Mouse (Mus musculus) midbrain, embryonic 10.5 days (tissue): Measurements from ENCODE around the gene Gpc1. TPM values are rescaled to one million over a fixed set of nuclear protein-coding genes. Genes with fewer than 3 reads are reported as not detected.

Experiments
- DNase-seq: peaks from one replicate; pipeline ENCODE4 v3.0.0-alpha.2; 2017; ENCODE audit warnings: low spot score
- H3K27ac ChIP-seq: fragments of 300-500 bp; sonication (generic); replicated peaks from 2 replicates; pipeline ENCODE4 v1.5.1; 2016; ENCODE audit warnings: mild to moderate bottlenecking
- H3K27me3 ChIP-seq: fragments of 300-500 bp; sonication (generic); 2 replicates; pipeline ENCODE4 v1.6.1; 2016; ENCODE audit warnings: low read depth, mild to moderate bottlenecking; ENCODE audit not compliant: poor library complexity, severe bottlenecking
- H3K36me3 ChIP-seq: fragments of 300-500 bp; sonication (generic); 2 replicates; pipeline ENCODE4 v1.6.1; 2016; ENCODE audit warnings: mild to moderate bottlenecking, moderate library complexity
- H3K4me1 ChIP-seq: fragments of 300-500 bp; sonication (generic); 2 replicates; pipeline ENCODE4 v1.6.1; 2016
- H3K4me3 ChIP-seq: fragments of 300-500 bp; sonication (generic); 2 replicates; pipeline ENCODE4 v1.5.1; 2016; ENCODE audit warnings: mild to moderate bottlenecking, moderate library complexity
- H3K9me3 ChIP-seq: fragments of 300-500 bp; sonication (generic); replicated peaks from 2 replicates; pipeline ENCODE4 v1.6.1; 2016; ENCODE audit warnings: mild to moderate bottlenecking
- WGBS: fragments of 180-500 bp; shearing (Covaris S2); methylation state at CpG from one replicate; pipeline ENCODE4 v1.1.7; 2016; 5-methylcytosine and 5-hydroxymethylcytosine counted together
- polyA plus RNA-seq: library from polyadenylated mRNA; unstranded; fragments of >200 nt; fragmentation: Nextera tagmentation; extraction: Ambion mirVana; gene quantifications from 2 replicates; pipeline ENCODE4 v1.2.1, GENCODE M21; 2016

The Gpc1 gene
- polyA plus RNA-seq, 1 experiment from 2014 or later: 65.5 TPM

DNA sequence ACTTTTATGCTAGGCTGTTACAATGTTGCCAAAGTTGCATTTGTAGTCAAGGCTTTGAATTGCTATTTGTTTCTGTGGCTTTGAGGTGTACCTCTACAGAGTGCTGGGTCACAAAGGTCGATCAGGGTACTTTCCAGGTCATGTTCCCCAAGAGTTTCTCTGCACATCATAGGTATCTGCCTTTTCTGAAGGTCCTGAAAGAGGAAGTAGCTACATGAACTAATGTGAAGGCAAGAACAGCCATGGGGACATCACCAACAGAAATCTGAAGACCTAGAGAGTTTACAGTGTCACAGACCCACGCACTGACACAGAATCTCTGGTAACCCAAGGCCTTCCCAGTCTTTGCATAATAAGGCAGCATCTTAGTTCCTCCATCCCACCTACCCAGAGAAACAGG is 25.6 kb upstream of the Gpc1 start:
- H3K4me3 ChIP-seq: no peak overlapping the region
- H3K27me3 ChIP-seq: no peaks in the 10 kb centered on the region
- WGBS: 79% methylated on average over 2 of the region's 2 CpGs
- H3K4me1 ChIP-seq: no peaks in the 10 kb centered on the region
- peaks cover 9% of the 10 kb centered on the region for H3K9me3 ChIP-seq
- DNase-seq: no peak
- H3K27ac ChIP-seq: no peak overlapping the region
- no peaks in the 10 kb centered on the region for H3K36me3 ChIP-seq

DNA sequence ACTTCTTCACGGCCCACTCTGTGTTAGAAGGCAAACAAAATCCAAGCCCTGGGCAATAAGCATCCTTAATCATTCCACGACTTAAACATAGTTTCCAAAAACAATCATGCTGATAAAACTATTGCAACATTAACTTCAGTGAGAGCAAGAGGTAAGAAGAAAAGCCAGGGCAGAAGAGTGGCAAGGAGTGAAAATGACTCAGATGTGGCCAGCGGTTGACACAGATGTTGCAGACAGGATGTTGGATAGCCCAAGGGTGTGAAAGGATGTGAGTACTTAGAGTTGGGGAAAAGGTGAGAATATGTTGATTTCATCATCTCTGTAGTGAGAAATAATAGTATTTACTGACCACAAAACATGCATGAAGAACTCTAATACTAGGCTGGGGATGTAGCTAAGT is 24.7 kb upstream of the Gpc1 start:
- Histone ChIP-seq H3K36me3 (no peaks in the 10 kb centered on the region), H3K4me3 (no peak overlapping the region), H3K9me3 (peaks cover 9% of the 10 kb centered on the region), H3K4me1 (no peaks in the 10 kb centered on the region), H3K27me3 (no peaks in the 10 kb centered on the region), H3K27ac (no peak overlapping the region)
- no peak for DNase-seq
- 92% methylated on average over 3 of the region's 3 CpGs for WGBS

- Histone ChIP-seq H3K36me3 (no peaks in the 10 kb centered on the region), H3K4me3 (no peak overlapping the region), H3K4me1 (no peaks in the 10 kb centered on the region), H3K27ac (no peak overlapping the region), H3K27me3 (no peaks in the 10 kb centered on the region), H3K9me3 (peaks cover 9% of the 10 kb centered on the region)
- DNase-seq: no peak
- 80% methylated on average over 4 of the region's 4 CpGs for WGBS
Observed at GRCm38 (mm10) chr1:92809621-92810020, 21.8 kb upstream of the Gpc1 start.

GRCm38 (mm10) chr1:92814319-92814718 is 17.1 kb upstream of the Gpc1 start:
- Histone ChIP-seq H3K27ac (no peak overlapping the region), H3K9me3 (peaks cover 6% of the 10 kb centered on the region), H3K4me1 (peaks cover 4% of the 10 kb centered on the region; the same call in 1 of the 2 replicates), H3K36me3 (no peaks in the 10 kb centered on the region), H3K27me3 (no peaks in the 10 kb centered on the region), H3K4me3 (no peak overlapping the region)
- no peak for DNase-seq
- WGBS: 86% methylated on average over 5 of the region's 5 CpGs

GRCm38 (mm10) chr1:92815100-92815499 is 16.3 kb upstream of the Gpc1 start:
- Histone ChIP-seq H3K27ac (no peak overlapping the region), H3K4me1 (peaks cover 4% of the 10 kb centered on the region; the same call in 1 of the 2 replicates), H3K4me3 (no peak overlapping the region), H3K27me3 (no peaks in the 10 kb centered on the region), H3K9me3 (no peaks in the 10 kb centered on the region), H3K36me3 (no peaks in the 10 kb centered on the region)
- no peak for DNase-seq
- 73% methylated on average over 9 of the region's 9 CpGs for WGBS

DNA sequence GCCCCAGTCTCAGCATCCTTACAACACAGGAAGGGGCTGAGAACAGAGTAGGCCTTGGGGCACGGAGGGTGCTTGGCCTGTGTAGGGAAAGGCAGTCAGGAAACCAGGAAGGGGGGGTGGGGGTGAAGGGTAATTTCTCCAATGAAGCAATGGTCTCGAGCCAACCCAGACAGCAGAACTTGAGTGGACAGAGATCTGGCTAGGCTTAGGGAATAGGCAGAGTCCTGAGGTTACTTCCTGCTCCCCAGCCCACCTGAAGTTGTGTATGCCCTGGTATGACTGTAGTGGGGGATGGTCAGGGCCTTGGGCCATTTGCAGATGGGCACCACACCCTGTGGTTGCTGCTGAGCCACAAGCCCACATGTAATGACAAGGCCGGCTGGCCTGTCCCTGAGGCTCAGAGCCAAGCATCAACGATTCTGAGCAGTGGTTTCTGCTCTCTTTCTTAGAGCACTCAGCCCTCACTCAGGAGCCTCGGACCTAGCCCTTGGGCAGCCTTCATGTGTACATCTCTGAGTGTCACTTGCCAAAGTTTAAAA is 15.6 kb upstream of the Gpc1 start:
- no peak for DNase-seq
- Histone ChIP-seq H3K4me3 (no peak overlapping the region), H3K9me3 (no peaks in the 10 kb centered on the region), H3K4me1 (peaks cover 4% of the 10 kb centered on the region; the same call in 1 of the 2 replicates), H3K36me3 (no peaks in the 10 kb centered on the region), H3K27me3 (no peaks in the 10 kb centered on the region), H3K27ac (no peak overlapping the region)
- 82% methylated on average over 5 of the region's 5 CpGs for WGBS

- Histone ChIP-seq H3K36me3 (peaks cover 16% of the 10 kb centered on the region), H3K4me1 (peaks cover 35% of the 10 kb centered on the region), H3K9me3 (no peaks in the 10 kb centered on the region), H3K27ac (peak overlapping the region; percentile 98), H3K4me3 (peak overlapping the region; percentile 93), H3K27me3 (peaks cover 43% of the 10 kb centered on the region)
- WGBS: 7% methylated on average over 13 of the region's 13 CpGs
- DNase-seq: no peak
Observed at GRCm38 (mm10) chr1:92830626-92831187, 738 bp upstream of the Gpc1 start.

GRCm38 (mm10) chr1:92832011-92833010 is 866 bp downstream of the Gpc1 start:
- Histone ChIP-seq H3K27ac (peak overlapping the region; percentile 98), H3K9me3 (no peaks in the 10 kb centered on the region), H3K4me3 (peak overlapping the region; percentile 93), H3K27me3 (peaks cover 29% of the 10 kb centered on the region), H3K36me3 (peaks cover 32% of the 10 kb centered on the region), H3K4me1 (peaks cover 35% of the 10 kb centered on the region)
- peak; percentile 81 for DNase-seq
- under 1% methylated on average over 62 of the region's 62 CpGs for WGBS

DNA sequence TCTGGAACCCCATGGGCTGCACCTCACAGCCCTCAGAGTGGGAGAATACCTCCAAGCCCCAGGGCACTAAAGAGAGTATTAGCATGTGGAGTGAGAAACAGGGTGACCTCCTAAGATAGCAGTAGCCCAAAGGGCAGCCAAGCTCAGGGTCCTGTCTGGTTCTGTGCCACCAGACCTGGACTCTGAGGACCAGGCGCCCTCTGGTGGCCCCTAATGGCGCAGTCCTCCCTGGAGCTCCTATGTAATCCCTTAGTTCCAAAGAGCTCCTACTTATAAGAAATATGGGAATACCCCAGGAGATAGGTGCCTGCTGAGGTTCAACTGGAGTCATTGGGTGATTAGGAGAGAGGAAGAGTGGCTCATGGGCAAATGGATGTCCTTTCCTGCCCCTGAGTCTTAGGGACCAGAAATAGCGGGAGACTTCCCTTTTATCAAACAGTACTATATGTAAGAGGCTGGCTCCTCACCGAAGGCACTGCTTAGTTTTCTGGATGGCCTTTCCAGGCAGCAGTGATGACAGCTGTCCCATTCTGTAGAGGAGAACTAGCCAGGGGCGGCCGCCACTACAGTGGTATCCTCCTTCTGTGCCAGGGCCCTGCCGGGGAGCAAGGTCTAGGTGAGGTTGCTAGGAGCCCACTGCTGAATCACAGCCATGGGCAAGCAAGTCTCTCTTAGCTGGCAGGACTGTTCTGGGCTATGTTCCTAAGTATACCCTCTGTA is 2.7 kb downstream of the Gpc1 start:
- Histone ChIP-seq H3K9me3 (no peaks in the 10 kb centered on the region), H3K4me1 (peaks cover 42% of the 10 kb centered on the region), H3K27ac (no peak overlapping the region), H3K36me3 (peaks cover 49% of the 10 kb centered on the region), H3K4me3 (peak overlapping the region; percentile 93), H3K27me3 (peaks cover 22% of the 10 kb centered on the region)
- WGBS: 67% methylated on average over 7 of the region's 7 CpGs
- peak; percentile 85 for DNase-seq

- Histone ChIP-seq H3K4me3 (no peak overlapping the region), H3K4me1 (peaks cover 23% of the 10 kb centered on the region), H3K27me3 (0 out of 2 replicates have a peak, but pooled peaks cover 6% of the 10 kb centered on the region), H3K27ac (no peak overlapping the region), H3K36me3 (peaks cover 72% of the 10 kb centered on the region), H3K9me3 (no peaks in the 10 kb centered on the region)
- no peak for DNase-seq
- 85% methylated on average over 14 of the region's 14 CpGs for WGBS
Observed at GRCm38 (mm10) chr1:92837931-92838833, 6.7 kb downstream of the Gpc1 start.

- Histone ChIP-seq H3K36me3 (peaks cover 81% of the 10 kb centered on the region), H3K4me1 (peaks cover 13% of the 10 kb centered on the region), H3K9me3 (no peaks in the 10 kb centered on the region), H3K27me3 (no peaks in the 10 kb centered on the region), H3K27ac (no peak overlapping the region), H3K4me3 (no peak overlapping the region)
- no peak for DNase-seq
- 85% methylated on average over 7 of the region's 7 CpGs for WGBS
Observed at GRCm38 (mm10) chr1:92839211-92839610, 7.8 kb downstream of the Gpc1 start.
